ENCODE assay signal across 13 mouse cellular contexts in the genomic region with DNA sequence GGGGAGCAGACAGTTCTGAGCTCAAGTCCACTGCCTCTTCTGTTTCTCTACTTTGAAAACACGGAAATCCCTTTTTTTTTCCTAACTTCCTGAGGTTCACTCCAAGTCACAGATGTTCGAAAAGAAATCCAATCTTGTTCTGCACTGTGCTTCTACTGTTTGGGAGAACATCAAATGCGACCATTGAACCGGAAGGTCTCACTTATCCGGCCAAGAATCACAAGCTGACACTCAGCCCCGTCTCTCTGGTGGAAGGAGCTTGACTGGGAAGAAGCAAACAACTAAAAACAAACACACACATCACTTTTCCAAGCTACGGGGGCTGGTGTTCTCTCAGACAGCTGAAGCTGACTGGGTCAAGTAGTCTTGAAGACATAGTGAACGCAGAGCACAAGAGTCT. TPM values are rescaled to one million over a fixed set of nuclear protein-coding genes. Genes with fewer than 3 reads are reported as not detected.
A peak's percentile ranks its signal among the peaks of the same experiment; 100 is the strongest.
DNase-seq lines count a peak whose midpoint lies in the region; ATAC-seq and TF ChIP-seq lines count a peak whose summit lies in the region.
"Had no signal": no experiment of that assay in that cellular context is flagged by ENCODE, and none has a peak within 500 bp of the region (broad histone marks: within the 10 kb centered on the region; RNA-seq: fewer than 3 reads in every experiment).

No protein-coding gene starts in this region.

- no peaks in the 10 kb centered on the region for H3K36me3 ChIP-seq in hindbrain, postnatal 0 days (ENCODE audit: insufficient read depth, low read length)
- H3K36me3 ChIP-seq in hindbrain, embryonic 11.5 days (ENCODE audit: control insufficient read depth, insufficient read depth, low read length): no peaks in the 10 kb centered on the region
- no peaks in the 10 kb centered on the region for H3K36me3 ChIP-seq in heart, embryonic 12.5 days
- H3K36me3 ChIP-seq: limb, embryonic 15.5 days; midbrain, embryonic 10.5 days; neural tube, embryonic 15.5 days had no signal

- H3K4me1 ChIP-seq in hindbrain, postnatal 0 days (ENCODE audit: insufficient read depth, low read length): no peaks in the 10 kb centered on the region
- H3K4me1 ChIP-seq in hindbrain, embryonic 11.5 days (replicated peaks; ENCODE audit: control insufficient read depth, insufficient read depth, low read length): no peaks in the 10 kb centered on the region
- no peaks in the 10 kb centered on the region for H3K4me1 ChIP-seq in heart, embryonic 12.5 days (replicated peaks)
- H3K4me1 ChIP-seq: limb, embryonic 15.5 days; midbrain, embryonic 10.5 days; neural tube, embryonic 15.5 days had no signal

- H3K27ac ChIP-seq in hindbrain, postnatal 0 days: 0 out of 2 replicates have a peak overlapping the region, but pooled peaks have one; percentile 5
- no peak overlapping the region for H3K27ac ChIP-seq in hindbrain, embryonic 11.5 days (ENCODE audit: low read depth, low read length)
- H3K27ac ChIP-seq in heart, embryonic 12.5 days (ENCODE audit: poor library complexity, severe bottlenecking): no peak overlapping the region; the same call in 1 of the 2 replicates
- H3K27ac ChIP-seq: limb, embryonic 15.5 days; midbrain, embryonic 10.5 days; neural tube, embryonic 15.5 days had no signal

- no peak overlapping the region for H3K4me3 ChIP-seq in hindbrain, postnatal 0 days (ENCODE audit: low read length)
- no peak overlapping the region for H3K4me3 ChIP-seq in hindbrain, embryonic 11.5 days (ENCODE audit: low read depth, low read length)
- H3K4me3 ChIP-seq in heart, embryonic 12.5 days: no peak overlapping the region
- H3K4me3 ChIP-seq: limb, embryonic 15.5 days; midbrain, embryonic 10.5 days; neural tube, embryonic 15.5 days had no signal

- ATAC-seq in hindbrain, postnatal 0 days: no peak
- no peak for ATAC-seq in hindbrain, embryonic 11.5 days (ENCODE audit: low FRiP score)
- ATAC-seq in heart, embryonic 12.5 days (ENCODE audit: insufficient number of reproducible peaks, low FRiP score): peak; percentile 39

- intact Hi-C loops in heart, postnatal 25 days (cut with DNase I): no loop called here

- TF ChIP-seq CTCF in hindbrain, postnatal 0 days (IDR thresholded peaks at IDR 0.05; ENCODE audit: low read depth): no peak

- DNase-seq in hindbrain, postnatal 0 days (ENCODE audit: low spot score): peak; percentile 43
- no peak for DNase-seq in hindbrain, embryonic 11.5 days (ENCODE audit: low spot score)
- peak; percentile 11 for DNase-seq in heart, postnatal 25 days (ENCODE audit: low spot score)
- peak; percentile 36 to 43 for DNase-seq in kidney, postnatal 4 days
- no peak for DNase-seq in T-cell, adult 2 months (ENCODE audit: low spot score)
- DNase-seq in right cerebral cortex, adult 2 months (ENCODE audit: low spot score in 2 of 2): no peak
- no peak for DNase-seq in testis, postnatal 10 days (ENCODE audit: low spot score)
- DNase-seq: layer of hippocampus, postnatal 36 days; right cerebral cortex, postnatal 25 days had no signal

- WGBS in hindbrain, postnatal 0 days: 44% methylated on average over 8 of the region's 8 CpGs
- 70% methylated on average over 8 of the region's 8 CpGs for WGBS in hindbrain, embryonic 11.5 days
- 48% methylated on average over 8 of the region's 8 CpGs for WGBS in heart, embryonic 12.5 days

- no peaks in the 10 kb centered on the region for H3K9me3 ChIP-seq in hindbrain, postnatal 0 days (ENCODE audit: low read length)
- no peaks in the 10 kb centered on the region for H3K9me3 ChIP-seq in hindbrain, embryonic 11.5 days (ENCODE audit: control insufficient read depth, low read length)
- H3K9me3 ChIP-seq in heart, embryonic 12.5 days (replicated peaks): no peaks in the 10 kb centered on the region
- H3K9me3 ChIP-seq: limb, embryonic 15.5 days; midbrain, embryonic 10.5 days; neural tube, embryonic 15.5 days had no signal

- H3K27me3 ChIP-seq in hindbrain, postnatal 0 days (ENCODE audit: insufficient read depth, low read length): no peaks in the 10 kb centered on the region
- H3K27me3 ChIP-seq in hindbrain, embryonic 11.5 days (ENCODE audit: control insufficient read depth, insufficient read depth, low read length): no peaks in the 10 kb centered on the region
- H3K27me3 ChIP-seq in heart, embryonic 12.5 days (replicated peaks): no peaks in the 10 kb centered on the region
- H3K27me3 ChIP-seq: limb, embryonic 15.5 days; neural tube, embryonic 15.5 days had no signal

- H3K4me2 ChIP-seq in hindbrain, postnatal 0 days (ENCODE audit: low read depth, low read length): no peak overlapping the region
- no peak overlapping the region for H3K4me2 ChIP-seq in hindbrain, embryonic 11.5 days (replicated peaks; ENCODE audit: low read depth, low read length)
- H3K4me2 ChIP-seq in heart, embryonic 12.5 days: 0 out of 2 replicates have a peak overlapping the region, but pooled peaks have one; percentile 7
- H3K4me2 ChIP-seq: limb, embryonic 15.5 days; neural tube, embryonic 15.5 days had no signal

- no peak overlapping the region for H3K9ac ChIP-seq in hindbrain, postnatal 0 days (replicated peaks; ENCODE audit: low read length)
- H3K9ac ChIP-seq in hindbrain, embryonic 11.5 days (ENCODE audit: low read depth, low read length): no peak overlapping the region
- H3K9ac ChIP-seq in heart, embryonic 12.5 days: no peak overlapping the region
- H3K9ac ChIP-seq: limb, embryonic 15.5 days; neural tube, embryonic 15.5 days had no signal

RNA-seq across cellular contexts. Expression of gene Gnb4, which starts 21.9 kb away (rescaled TPM):
- 124 and 138 TPM in 2 replicates for total RNA-seq in hindbrain, postnatal 0 days (2014; rRNA removed)
- polyA plus RNA-seq in hindbrain, postnatal 0 days (2015; fragmentation: Nextera tagmentation; extraction: Ambion mirVana): 123 and 124 TPM in 2 replicates
- polyA plus RNA-seq in hindbrain, embryonic 11.5 days (2014; fragmentation: Nextera tagmentation; extraction: Ambion mirVana): 49.9 and 56.2 TPM in 2 replicates
- 50.5 and 50.7 TPM in 2 replicates for polyA plus RNA-seq in heart, embryonic 12.5 days (2016; fragmentation: Nextera tagmentation; extraction: Ambion mirVana)
- 10 to 100 TPM; 13.9 to 18.5 TPM for total RNA-seq in heart, postnatal 25 days (2021)

Comparison
In these comparisons a context has a peak if more than half of its experiments do, and no peak if none do; other contexts are left out.
1. DNase-seq: peak in hindbrain, postnatal 0 days (single experiment), heart, postnatal 25 days (single experiment) and kidney, postnatal 4 days (2 of 2); none in hindbrain, embryonic 11.5 days (single experiment), T-cell, adult 2 months (single experiment), right cerebral cortex, adult 2 months (0 of 2) and testis, postnatal 10 days (single experiment).